Mouse (Mus musculus): Measurements from ENCODE around the gene Maml3. TPM values are rescaled to one million over a fixed set of nuclear protein-coding genes. Genes with fewer than 3 reads are reported as not detected.

Maml3 gene
- polyA plus RNA-seq, 1 experiment from 2014 or later = 8.6 TPM

- H3K9me3 ChIP-seq = no peaks in the 10 kb centered on the region
- no peaks in the 10 kb centered on the region for H3K27me3 ChIP-seq
- H3K4me3 ChIP-seq = peak overlapping the region; percentile 9; the same call in 1 of the 2 replicates
- H3K4me2 ChIP-seq = peak overlapping the region; percentile 48
- peak; percentile 56 for ATAC-seq (ENCODE audit: low read depth)
- 8% methylated on average over 8 of the region's 8 CpGs for WGBS
- H3K27ac ChIP-seq (replicated peaks) = peak overlapping the region; percentile 91
- H3K36me3 ChIP-seq = no peaks in the 10 kb centered on the region
- H3K9ac ChIP-seq = peak overlapping the region; percentile 54
- H3K4me1 ChIP-seq (replicated peaks) = peaks cover 45% of the 10 kb centered on the region
These were observed 216.6 kb downstream of the Maml3 start for GRCm38 (mm10) chr3:51888295-51888661.

GRCm38 (mm10) chr3:51885920-51886319 is 219.0 kb downstream of the Maml3 start:
- Histone ChIP-seq H3K9ac (no peak overlapping the region), H3K27me3 (no peaks in the 10 kb centered on the region), H3K4me1 (replicated peaks) (peaks cover 65% of the 10 kb centered on the region), H3K9me3 (no peaks in the 10 kb centered on the region), H3K36me3 (no peaks in the 10 kb centered on the region), H3K27ac (replicated peaks) (no peak overlapping the region), H3K4me2 (no peak overlapping the region), H3K4me3 (no peak overlapping the region)
- 77% methylated on average over 5 of the region's 5 CpGs for WGBS
- no peak for ATAC-seq (ENCODE audit: low read depth)

GRCm38 (mm10) chr3:51885487-51885886 is 219.4 kb downstream of the Maml3 start:
- no peaks in the 10 kb centered on the region for H3K9me3 ChIP-seq
- WGBS = 90% methylated on average over 5 of the region's 5 CpGs
- H3K4me2 ChIP-seq = no peak overlapping the region
- no peak overlapping the region for H3K27ac ChIP-seq (replicated peaks)
- H3K9ac ChIP-seq = no peak overlapping the region
- H3K4me1 ChIP-seq (replicated peaks) = peaks cover 69% of the 10 kb centered on the region
- ATAC-seq (ENCODE audit: low read depth) = no peak
- H3K36me3 ChIP-seq = no peaks in the 10 kb centered on the region
- no peaks in the 10 kb centered on the region for H3K27me3 ChIP-seq
- no peak overlapping the region for H3K4me3 ChIP-seq

- Histone ChIP-seq H3K27me3 (no peaks in the 10 kb centered on the region), H3K4me2 (no peak overlapping the region), H3K9ac (no peak overlapping the region), H3K4me3 (no peak overlapping the region), H3K36me3 (no peaks in the 10 kb centered on the region), H3K9me3 (no peaks in the 10 kb centered on the region), H3K27ac (replicated peaks) (no peak overlapping the region; the same call in 1 of the 2 replicates), H3K4me1 (replicated peaks) (peaks cover 54% of the 10 kb centered on the region)
- WGBS = 74% methylated on average over 10 of the region's 10 CpGs
- ATAC-seq (ENCODE audit: low read depth) = no peak
These were observed 222.9 kb downstream of the Maml3 start for GRCm38 (mm10) chr3:51881981-51882380.

- 48% methylated on average over 2 of the region's 2 CpGs for WGBS
- Histone ChIP-seq H3K36me3 (no peaks in the 10 kb centered on the region), H3K4me3 (no peak overlapping the region), H3K27ac (replicated peaks) (peak overlapping the region; percentile 88), H3K4me1 (replicated peaks) (peaks cover 58% of the 10 kb centered on the region), H3K4me2 (no peak overlapping the region), H3K27me3 (no peaks in the 10 kb centered on the region), H3K9ac (no peak overlapping the region), H3K9me3 (no peaks in the 10 kb centered on the region)
- ATAC-seq (ENCODE audit: low read depth) = no peak
These were observed 223.5 kb downstream of the Maml3 start for GRCm38 (mm10) chr3:51881393-51881792.

- Histone ChIP-seq H3K9ac (peak overlapping the region; percentile 48), H3K27ac (replicated peaks) (peak overlapping the region; percentile 88), H3K4me1 (replicated peaks) (peaks cover 58% of the 10 kb centered on the region), H3K9me3 (no peaks in the 10 kb centered on the region), H3K4me2 (peak overlapping the region; percentile 35), H3K36me3 (no peaks in the 10 kb centered on the region), H3K27me3 (no peaks in the 10 kb centered on the region), H3K4me3 (no peak overlapping the region)
- ATAC-seq (ENCODE audit: low read depth) = peak; percentile 29; the same call in 1 of the 2 replicates
- WGBS = 22% methylated on average over 8 of the region's 8 CpGs
These were observed 224.3 kb downstream of the Maml3 start for GRCm38 (mm10) chr3:51880506-51881036.

- ATAC-seq (ENCODE audit: low read depth) = no peak
- H3K4me1 ChIP-seq (replicated peaks) = peaks cover 67% of the 10 kb centered on the region
- H3K27ac ChIP-seq (replicated peaks) = peak overlapping the region; percentile 67
- WGBS = 71% methylated on average over 11 of the region's 11 CpGs
- H3K4me3 ChIP-seq = no peak overlapping the region
- no peaks in the 10 kb centered on the region for H3K9me3 ChIP-seq
- no peaks in the 10 kb centered on the region for H3K27me3 ChIP-seq
- no peaks in the 10 kb centered on the region for H3K36me3 ChIP-seq
- H3K4me2 ChIP-seq = no peak overlapping the region
- H3K9ac ChIP-seq = no peak overlapping the region
These were observed 225.7 kb downstream of the Maml3 start for GRCm38 (mm10) chr3:51879211-51879610.

GRCm38 (mm10) chr3:51878577-51878976 is 226.3 kb downstream of the Maml3 start:
- no peak overlapping the region for H3K27ac ChIP-seq (replicated peaks)
- no peak for ATAC-seq (ENCODE audit: low read depth)

GRCm38 (mm10) chr3:51876729-51877128 is 228.1 kb downstream of the Maml3 start:
- Histone ChIP-seq H3K4me1 (replicated peaks) (peaks cover 70% of the 10 kb centered on the region), H3K9ac (no peak overlapping the region), H3K9me3 (no peaks in the 10 kb centered on the region), H3K36me3 (no peaks in the 10 kb centered on the region), H3K27ac (replicated peaks) (no peak overlapping the region), H3K27me3 (no peaks in the 10 kb centered on the region), H3K4me3 (no peak overlapping the region), H3K4me2 (no peak overlapping the region)
- 87% methylated on average over 9 of the region's 9 CpGs for WGBS
- no peak for ATAC-seq (ENCODE audit: low read depth)

More at GRCm38 (mm10) chr3:51878577-51878976, 226.3 kb downstream of the Maml3 start:
- peaks cover 67% of the 10 kb centered on the region for H3K4me1 ChIP-seq (replicated peaks)
- no peak overlapping the region for H3K4me2 ChIP-seq
- WGBS = 89% methylated on average over 9 of the region's 9 CpGs
- H3K9me3 ChIP-seq = no peaks in the 10 kb centered on the region
- H3K36me3 ChIP-seq = no peaks in the 10 kb centered on the region
- H3K4me3 ChIP-seq = no peak overlapping the region
- H3K9ac ChIP-seq = no peak overlapping the region
- no peaks in the 10 kb centered on the region for H3K27me3 ChIP-seq

GRCm38 (mm10) chr3:51875629-51876028 is 229.2 kb downstream of the Maml3 start:
- H3K27ac ChIP-seq (replicated peaks) = peak overlapping the region; percentile 61
- no peaks in the 10 kb centered on the region for H3K36me3 ChIP-seq
- no peaks in the 10 kb centered on the region for H3K9me3 ChIP-seq
- H3K4me3 ChIP-seq = no peak overlapping the region
- 95% methylated on average over 4 of the region's 4 CpGs for WGBS
- ATAC-seq (ENCODE audit: low read depth) = no peak
- no peaks in the 10 kb centered on the region for H3K27me3 ChIP-seq
- H3K4me1 ChIP-seq (replicated peaks) = peaks cover 73% of the 10 kb centered on the region
- no peak overlapping the region for H3K4me2 ChIP-seq
- H3K9ac ChIP-seq = no peak overlapping the region

GRCm38 (mm10) chr3:51874252-51874651 is 230.6 kb downstream of the Maml3 start:
- 73% methylated on average over 3 of the region's 3 CpGs for WGBS
- no peaks in the 10 kb centered on the region for H3K36me3 ChIP-seq
- H3K4me3 ChIP-seq = no peak overlapping the region
- no peaks in the 10 kb centered on the region for H3K27me3 ChIP-seq
- H3K4me1 ChIP-seq (replicated peaks) = peaks cover 74% of the 10 kb centered on the region
- no peak overlapping the region for H3K9ac ChIP-seq
- no peaks in the 10 kb centered on the region for H3K9me3 ChIP-seq
- peak overlapping the region; percentile 61 for H3K27ac ChIP-seq (replicated peaks)
- ATAC-seq (ENCODE audit: low read depth) = no peak
- H3K4me2 ChIP-seq = no peak overlapping the region

GRCm38 (mm10) chr3:51872771-51873170 is 232.1 kb downstream of the Maml3 start:
- Histone ChIP-seq H3K36me3 (no peaks in the 10 kb centered on the region), H3K9ac (no peak overlapping the region), H3K27me3 (no peaks in the 10 kb centered on the region), H3K4me2 (no peak overlapping the region), H3K9me3 (no peaks in the 10 kb centered on the region), H3K27ac (replicated peaks) (peak overlapping the region; percentile 76), H3K4me3 (no peak overlapping the region), H3K4me1 (replicated peaks) (peaks cover 78% of the 10 kb centered on the region)
- ATAC-seq (ENCODE audit: low read depth) = no peak
- 42% methylated on average over 4 of the region's 4 CpGs for WGBS

- H3K27me3 ChIP-seq = no peaks in the 10 kb centered on the region
- peaks cover 74% of the 10 kb centered on the region for H3K4me1 ChIP-seq (replicated peaks)
- no peak overlapping the region for H3K4me3 ChIP-seq
- no peak overlapping the region for H3K27ac ChIP-seq (replicated peaks)
- H3K4me2 ChIP-seq = no peak overlapping the region
- H3K9me3 ChIP-seq = no peaks in the 10 kb centered on the region
- H3K36me3 ChIP-seq = no peaks in the 10 kb centered on the region
- H3K9ac ChIP-seq = no peak overlapping the region
- ATAC-seq (ENCODE audit: low read depth) = no peak
- WGBS = 85% methylated on average over 4 of the region's 4 CpGs
These were observed 233.5 kb downstream of the Maml3 start for GRCm38 (mm10) chr3:51871346-51871745.
